Mouse (Mus musculus): ENCODE measurements around the gene Tcf21. TPM values are rescaled to one million over a fixed set of nuclear protein-coding genes. Genes with fewer than 3 reads are reported as not detected.

Tcf21 gene
- polyA plus RNA-seq, 1 experiment from 2014 or later, result 21.9 TPM

GRCm38 (mm10) chr10:22842781-22843439 lies 22.9 kb upstream of the Tcf21 start:
- H3K9me3 ChIP-seq (ENCODE audit: control insufficient read depth, low read length), result no peaks in the 10 kb centered on the region
- H3K9ac ChIP-seq (ENCODE audit: low read depth, low read length), result no peak overlapping the region
- peaks cover 4% of the 10 kb centered on the region; the same call in 1 of the 2 replicates for H3K4me1 ChIP-seq (replicated peaks; ENCODE audit: control insufficient read depth, insufficient read depth, low read length)
- no peaks in the 10 kb centered on the region for H3K36me3 ChIP-seq (ENCODE audit: control insufficient read depth, insufficient read depth, low read length)
- no peak overlapping the region for H3K4me3 ChIP-seq (ENCODE audit: low read depth, low read length)
- ATAC-seq (replicated peaks; ENCODE audit: low FRiP score) (no peak), DNase-seq (ENCODE audit: low spot score) (no peak)
- 10% methylated on average over 17 of the region's 17 CpGs for WGBS
- H3K27ac ChIP-seq (ENCODE audit: low read depth, low read length), result no peak overlapping the region
- H3K27me3 ChIP-seq (replicated peaks; ENCODE audit: control insufficient read depth, insufficient read depth, low read length), result peaks cover 35% of the 10 kb centered on the region
- H3K4me2 ChIP-seq, result peak overlapping the region; percentile 41; the same call in 1 of the 2 replicates

- Histone ChIP-seq H3K9me3 (ENCODE audit: control insufficient read depth, low read length) (no peaks in the 10 kb centered on the region), H3K36me3 (ENCODE audit: control insufficient read depth, insufficient read depth, low read length) (no peaks in the 10 kb centered on the region), H3K4me2 (no peak overlapping the region), H3K9ac (ENCODE audit: low read depth, low read length) (no peak overlapping the region), H3K4me3 (ENCODE audit: low read depth, low read length) (no peak overlapping the region), H3K27me3 (replicated peaks; ENCODE audit: control insufficient read depth, insufficient read depth, low read length) (peaks cover 35% of the 10 kb centered on the region), H3K4me1 (replicated peaks; ENCODE audit: control insufficient read depth, insufficient read depth, low read length) (peaks cover 4% of the 10 kb centered on the region; the same call in 1 of the 2 replicates), H3K27ac (ENCODE audit: low read depth, low read length) (no peak overlapping the region)
- no peak for DNase-seq (ENCODE audit: low spot score)
- 9% methylated on average over 4 of the region's 4 CpGs for WGBS
- ATAC-seq (replicated peaks; ENCODE audit: low FRiP score), result no peak
These were observed 22.1 kb upstream of the Tcf21 start for GRCm38 (mm10) chr10:22842113-22842512.

DNA sequence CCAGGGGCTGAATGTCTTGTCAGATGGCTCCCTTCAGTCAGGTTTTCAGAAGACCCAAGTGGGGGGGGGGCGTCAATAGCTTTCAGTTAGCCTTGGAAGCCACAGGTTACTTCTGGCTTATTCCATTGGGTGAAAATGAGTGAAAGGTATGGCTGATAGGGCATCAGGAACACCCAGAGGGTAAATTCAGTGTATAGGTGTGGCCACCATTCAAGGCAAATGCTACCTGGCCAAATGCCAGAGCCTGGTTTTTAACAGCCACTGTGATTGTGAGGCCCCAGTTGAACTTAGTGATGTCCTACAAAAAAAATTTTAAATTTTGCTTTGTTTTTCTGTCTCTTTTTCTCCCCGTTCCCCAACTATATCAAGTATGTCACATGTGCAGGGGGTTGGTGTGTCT lies 6.3 kb upstream of the Tcf21 start:
- H3K9ac ChIP-seq (ENCODE audit: low read depth, low read length), result no peak overlapping the region
- H3K4me3 ChIP-seq (ENCODE audit: low read depth, low read length), result no peak overlapping the region
- DNase-seq (ENCODE audit: low spot score) (no peak), ATAC-seq (replicated peaks; ENCODE audit: low FRiP score) (no peak)
- no peak overlapping the region for H3K27ac ChIP-seq (ENCODE audit: low read depth, low read length)
- WGBS, result 82% methylated on average over 2 of the region's 2 CpGs
- no peaks in the 10 kb centered on the region for H3K9me3 ChIP-seq (ENCODE audit: control insufficient read depth, low read length)
- no peaks in the 10 kb centered on the region; the same call in 1 of the 2 replicates for H3K4me1 ChIP-seq (replicated peaks; ENCODE audit: control insufficient read depth, insufficient read depth, low read length)
- H3K4me2 ChIP-seq, result no peak overlapping the region
- H3K36me3 ChIP-seq (ENCODE audit: control insufficient read depth, insufficient read depth, low read length), result no peaks in the 10 kb centered on the region
- peaks cover 18% of the 10 kb centered on the region for H3K27me3 ChIP-seq (replicated peaks; ENCODE audit: control insufficient read depth, insufficient read depth, low read length)

DNA sequence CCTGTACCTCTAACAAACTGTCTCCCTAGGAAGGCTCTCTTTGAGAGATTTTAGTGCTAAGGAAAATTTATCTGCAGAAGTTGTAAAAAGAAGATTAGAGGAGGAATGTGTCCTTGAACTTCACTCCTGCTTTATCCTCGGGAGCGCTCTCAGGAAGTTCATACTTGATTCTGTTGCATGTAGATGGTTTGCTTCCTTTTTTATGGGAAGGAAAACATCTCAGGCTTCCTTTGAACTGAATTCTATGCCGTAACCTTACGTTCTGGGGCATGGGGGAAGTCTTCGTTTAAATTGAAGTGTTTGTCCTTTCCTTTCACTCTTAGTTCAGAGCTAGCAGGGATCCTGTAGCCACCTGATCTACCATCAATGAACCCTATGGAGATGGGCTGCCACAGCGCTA lies 2.9 kb upstream of the Tcf21 start:
- Histone ChIP-seq H3K27ac (ENCODE audit: low read depth, low read length) (no peak overlapping the region), H3K27me3 (replicated peaks; ENCODE audit: control insufficient read depth, insufficient read depth, low read length) (peaks cover 49% of the 10 kb centered on the region)

GRCm38 (mm10) chr10:22822486-22822885 lies 2.5 kb upstream of the Tcf21 start:
- peaks cover 53% of the 10 kb centered on the region for H3K27me3 ChIP-seq (replicated peaks; ENCODE audit: control insufficient read depth, insufficient read depth, low read length)
- no peak for DNase-seq (ENCODE audit: low spot score)
- no peak overlapping the region for H3K4me3 ChIP-seq (ENCODE audit: low read depth, low read length)
- H3K9ac ChIP-seq (ENCODE audit: low read depth, low read length), result no peak overlapping the region
- WGBS, result 24% methylated on average over 5 of the region's 5 CpGs
- no peak overlapping the region for H3K27ac ChIP-seq (ENCODE audit: low read depth, low read length)
- H3K4me2 ChIP-seq, result no peak overlapping the region
- no peaks in the 10 kb centered on the region for H3K36me3 ChIP-seq (ENCODE audit: control insufficient read depth, insufficient read depth, low read length)
- no peaks in the 10 kb centered on the region for H3K9me3 ChIP-seq (ENCODE audit: control insufficient read depth, low read length)
- no peak for ATAC-seq (replicated peaks; ENCODE audit: low FRiP score)
- H3K4me1 ChIP-seq (replicated peaks; ENCODE audit: control insufficient read depth, insufficient read depth, low read length), result no peaks in the 10 kb centered on the region; the same call in 1 of the 2 replicates

More for the DNA sequence above, 2.9 kb upstream of the Tcf21 start:
- DNase-seq (ENCODE audit: low spot score), result no peak
- Histone ChIP-seq H3K9me3 (ENCODE audit: control insufficient read depth, low read length) (no peaks in the 10 kb centered on the region), H3K36me3 (ENCODE audit: control insufficient read depth, insufficient read depth, low read length) (no peaks in the 10 kb centered on the region), H3K4me1 (replicated peaks; ENCODE audit: control insufficient read depth, insufficient read depth, low read length) (no peaks in the 10 kb centered on the region; the same call in 1 of the 2 replicates), H3K4me3 (ENCODE audit: low read depth, low read length) (no peak overlapping the region), H3K9ac (ENCODE audit: low read depth, low read length) (no peak overlapping the region), H3K4me2 (no peak overlapping the region)
- no peak for ATAC-seq (replicated peaks; ENCODE audit: low FRiP score)
- 20% methylated on average over 6 of the region's 6 CpGs for WGBS

- ATAC-seq (replicated peaks; ENCODE audit: low FRiP score) (no peak), DNase-seq (ENCODE audit: low spot score) (no peak)
- WGBS, result 21% methylated on average over 5 of the region's 5 CpGs
These were observed 1.7 kb upstream of the Tcf21 start for GRCm38 (mm10) chr10:22821709-22822108.

DNA sequence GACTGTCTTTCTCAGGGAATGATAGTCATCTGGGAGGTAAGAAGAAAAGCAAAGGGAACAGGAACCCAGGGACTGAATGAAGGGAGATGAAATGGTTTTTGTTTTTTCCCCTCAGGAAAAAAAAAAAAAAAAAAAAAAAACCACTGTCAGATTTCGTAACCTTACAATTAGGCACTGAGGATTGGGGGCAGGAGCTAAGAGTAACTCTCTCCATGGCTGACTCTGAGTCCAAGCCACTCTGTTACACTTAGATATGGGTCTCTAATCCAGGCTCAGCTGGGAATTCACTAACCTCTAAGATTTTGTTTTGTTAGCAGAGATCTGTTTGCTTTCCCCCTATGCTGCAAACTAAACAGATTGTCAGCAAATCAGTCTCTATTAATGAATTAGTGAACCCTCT lies 1.3 kb upstream of the Tcf21 start:
- WGBS, result 27% methylated on average over 1 of the region's 1 CpGs
- H3K36me3 ChIP-seq (ENCODE audit: control insufficient read depth, insufficient read depth, low read length), result no peaks in the 10 kb centered on the region
- H3K4me2 ChIP-seq, result no peak overlapping the region
- H3K9ac ChIP-seq (ENCODE audit: low read depth, low read length), result no peak overlapping the region
- ATAC-seq (replicated peaks; ENCODE audit: low FRiP score) (no peak), DNase-seq (ENCODE audit: low spot score) (no peak)
- H3K9me3 ChIP-seq (ENCODE audit: control insufficient read depth, low read length), result no peaks in the 10 kb centered on the region
- no peaks in the 10 kb centered on the region; the same call in 1 of the 2 replicates for H3K4me1 ChIP-seq (replicated peaks; ENCODE audit: control insufficient read depth, insufficient read depth, low read length)
- H3K27me3 ChIP-seq (replicated peaks; ENCODE audit: control insufficient read depth, insufficient read depth, low read length), result peaks cover 61% of the 10 kb centered on the region
- H3K4me3 ChIP-seq (ENCODE audit: low read depth, low read length), result no peak overlapping the region
- H3K27ac ChIP-seq (ENCODE audit: low read depth, low read length), result no peak overlapping the region

More at GRCm38 (mm10) chr10:22821709-22822108, 1.7 kb upstream of the Tcf21 start:
- Histone ChIP-seq H3K36me3 (ENCODE audit: control insufficient read depth, insufficient read depth, low read length) (no peaks in the 10 kb centered on the region), H3K4me3 (ENCODE audit: low read depth, low read length) (no peak overlapping the region), H3K27ac (ENCODE audit: low read depth, low read length) (no peak overlapping the region), H3K9me3 (ENCODE audit: control insufficient read depth, low read length) (no peaks in the 10 kb centered on the region), H3K9ac (ENCODE audit: low read depth, low read length) (no peak overlapping the region), H3K4me2 (no peak overlapping the region), H3K4me1 (replicated peaks; ENCODE audit: control insufficient read depth, insufficient read depth, low read length) (no peaks in the 10 kb centered on the region; the same call in 1 of the 2 replicates), H3K27me3 (replicated peaks; ENCODE audit: control insufficient read depth, insufficient read depth, low read length) (peaks cover 57% of the 10 kb centered on the region)

DNA sequence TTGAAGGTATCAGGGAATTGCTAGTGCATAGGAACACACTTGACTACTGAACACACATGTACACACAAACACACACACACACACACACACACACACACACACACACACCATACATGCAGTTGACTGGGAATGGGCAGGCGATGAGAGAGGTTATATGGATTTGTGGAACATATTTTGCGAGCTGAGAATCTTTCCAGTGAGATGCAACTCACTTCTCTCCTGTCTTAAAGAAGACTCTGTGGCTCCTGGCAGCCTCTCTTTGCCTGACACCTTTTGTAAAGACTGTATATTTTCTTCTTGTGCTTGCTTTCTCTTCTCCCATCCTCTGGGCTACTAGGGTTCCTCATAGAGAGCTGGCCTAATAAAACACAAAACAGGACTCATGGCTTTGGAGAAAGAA lies 867 bp upstream of the Tcf21 start:
- H3K4me2 ChIP-seq, result no peak overlapping the region
- H3K9me3 ChIP-seq (ENCODE audit: control insufficient read depth, low read length), result no peaks in the 10 kb centered on the region
- ATAC-seq (replicated peaks; ENCODE audit: low FRiP score), result no peak
- WGBS, result 35% methylated on average over 2 of the region's 2 CpGs
- H3K27ac ChIP-seq (ENCODE audit: low read depth, low read length), result no peak overlapping the region
- H3K9ac ChIP-seq (ENCODE audit: low read depth, low read length), result no peak overlapping the region
- H3K36me3 ChIP-seq (ENCODE audit: control insufficient read depth, insufficient read depth, low read length), result no peaks in the 10 kb centered on the region
- no peak for DNase-seq (ENCODE audit: low spot score)
- H3K4me3 ChIP-seq (ENCODE audit: low read depth, low read length), result no peak overlapping the region
- peaks cover 65% of the 10 kb centered on the region for H3K27me3 ChIP-seq (replicated peaks; ENCODE audit: control insufficient read depth, insufficient read depth, low read length)
- H3K4me1 ChIP-seq (replicated peaks; ENCODE audit: control insufficient read depth, insufficient read depth, low read length), result no peaks in the 10 kb centered on the region; the same call in 1 of the 2 replicates

All from liver, embryonic 11.5 days (tissue).